Mouse (Mus musculus) hindbrain, embryonic 13.5 days (tissue): ENCODE results near the gene Col19a1. TPM values are rescaled to one million over a fixed set of nuclear protein-coding genes. Genes with fewer than 3 reads are reported as not detected.
"Not testable (repeated sequence)": the region's sequence is repeated elsewhere in the genome, so short reads cannot be mapped to it uniquely, and the experiment has no call there.

ENCODE experiments used
- ATAC-seq: fragments of 200-750 bp; cut with Nextera tagmentation; 2 replicates; pipeline ENCODE4 v1.8.0; 2017; ENCODE audit warnings: moderate TSS enrichment; ENCODE audit not compliant: low FRiP score
- H3K27ac ChIP-seq: fragments of 300-500 bp; sonication (generic); 2 replicates; pipeline ENCODE4 v1.5.1; 2015; ENCODE audit warnings: inconsistent platforms, mild to moderate bottlenecking, moderate library complexity
- H3K27me3 ChIP-seq: fragments of 300-500 bp; sonication (generic); 2 replicates; pipeline ENCODE4 v1.6.1; 2015; ENCODE audit warnings: mild to moderate bottlenecking, inconsistent platforms
- H3K36me3 ChIP-seq: fragments of 300-500 bp; sonication (generic); 2 replicates; pipeline ENCODE4 v1.6.1; 2015; ENCODE audit warnings: mild to moderate bottlenecking, inconsistent platforms
- H3K4me1 ChIP-seq: fragments of 300-500 bp; sonication (generic); replicated peaks from 2 replicates; pipeline ENCODE4 v1.6.1; 2015; ENCODE audit warnings: inconsistent platforms
- H3K4me2 ChIP-seq: fragments of 300-500 bp; sonication (generic); 2 replicates; pipeline ENCODE4 v1.6.1; 2015; ENCODE audit warnings: inconsistent platforms, mild to moderate bottlenecking, moderate library complexity
- H3K4me3 ChIP-seq: fragments of 300-500 bp; sonication (generic); 2 replicates; pipeline ENCODE4 v1.5.1; 2015; ENCODE audit warnings: mild to moderate bottlenecking, inconsistent platforms
- H3K9ac ChIP-seq: fragments of 300-500 bp; sonication (generic); 2 replicates; pipeline ENCODE4 v1.6.1; 2015; ENCODE audit warnings: mild to moderate bottlenecking, inconsistent platforms
- H3K9me3 ChIP-seq: fragments of 300-500 bp; sonication (generic); 2 replicates; pipeline ENCODE4 v1.6.1; 2016; ENCODE audit warnings: inconsistent platforms
- WGBS: fragments of 180-500 bp; shearing (Covaris S2); methylation state at CpG from one replicate; pipeline ENCODE4 v1.1.7; 2015; 5-methylcytosine and 5-hydroxymethylcytosine counted together
- polyA plus RNA-seq: library from polyadenylated mRNA; unstranded; fragments of >200 nt; fragmentation: Nextera tagmentation; extraction: Ambion mirVana; gene quantifications from 2 replicates; pipeline ENCODE4 v1.2.1, GENCODE M21; 2015

Col19a1 gene
- polyA plus RNA-seq = 1.2 and 1.4 TPM in 2 replicates

DNA sequence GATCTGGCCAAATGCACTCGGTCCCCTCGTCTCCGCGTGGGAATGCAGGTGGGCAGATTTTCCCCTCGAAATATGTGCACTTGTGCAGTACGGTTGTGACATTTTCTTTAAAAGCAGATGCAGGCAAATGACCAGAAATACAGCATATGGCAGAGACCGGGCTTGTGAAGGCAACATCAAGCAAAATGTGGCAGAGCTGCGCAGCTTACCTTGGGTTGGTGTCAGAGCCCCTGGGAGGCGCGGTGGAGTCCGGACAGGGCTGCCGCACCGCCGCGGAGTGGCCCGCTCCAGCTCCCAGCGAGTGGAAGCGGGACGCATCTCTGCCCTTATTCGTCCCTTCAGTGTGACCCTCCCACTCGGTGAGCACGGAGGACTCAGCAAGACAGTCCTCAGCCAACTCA is at the start of gene Col19a1:
Gene Col19a1 (minus strand): TSS at position 332 of the 401 bp plus-strand sequence.
- no peak within 1 kb of the TSS for H3K27ac ChIP-seq
- peaks cover 53% of the 10 kb centered on the region for H3K27me3 ChIP-seq
- 1% methylated on average over 22 of the region's 22 CpGs for WGBS
- no peaks in the 10 kb centered on the region for H3K36me3 ChIP-seq
- peak within 1 kb of the TSS; percentile 76 for H3K9ac ChIP-seq
- ATAC-seq = peak; percentile 74
- H3K4me1 ChIP-seq = peaks cover 17% of the 10 kb centered on the region
- no peaks in the 10 kb centered on the region for H3K9me3 ChIP-seq
- H3K4me3 ChIP-seq = peak within 1 kb of the TSS; percentile 63
- peak within 1 kb of the TSS; percentile 99 for H3K4me2 ChIP-seq

DNA sequence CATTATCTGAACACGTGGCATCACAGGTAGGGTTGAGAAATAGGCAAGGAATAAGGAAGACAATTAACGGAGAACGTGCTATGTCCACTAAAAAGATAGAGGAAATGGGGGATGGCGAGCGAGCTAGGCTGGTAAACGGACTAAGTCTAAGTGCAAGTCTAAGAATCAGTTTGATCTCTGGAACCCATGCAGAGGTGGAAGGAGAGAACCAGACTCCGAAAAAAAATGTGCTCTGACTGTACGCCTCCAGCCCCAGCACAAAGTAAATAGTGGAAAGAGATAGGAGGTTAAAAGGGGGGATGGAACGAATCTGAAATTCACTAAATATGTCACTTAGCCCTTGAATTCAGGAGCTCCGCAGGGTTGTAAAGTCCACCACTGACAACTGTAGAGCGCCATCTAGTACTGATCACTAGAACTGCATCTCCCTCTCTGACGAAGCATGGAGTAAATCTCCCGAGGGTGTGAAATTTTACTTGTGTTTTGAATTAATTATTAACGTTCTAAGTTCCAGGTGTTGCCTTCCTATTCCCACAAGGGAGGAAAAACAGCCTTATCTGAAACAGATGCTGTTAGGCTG is 46.4 kb upstream of the Col19a1 start:
- Histone ChIP-seq H3K27me3 (no peaks in the 10 kb centered on the region), H3K4me3 (no peak overlapping the region), H3K4me2 (no peak overlapping the region), H3K9me3 (no peaks in the 10 kb centered on the region), H3K27ac (no peak overlapping the region), H3K9ac (no peak overlapping the region), H3K4me1 (no peaks in the 10 kb centered on the region), H3K36me3 (no peaks in the 10 kb centered on the region)
- no peak for ATAC-seq
- 43% methylated on average over 14 of the region's 14 CpGs for WGBS

DNA sequence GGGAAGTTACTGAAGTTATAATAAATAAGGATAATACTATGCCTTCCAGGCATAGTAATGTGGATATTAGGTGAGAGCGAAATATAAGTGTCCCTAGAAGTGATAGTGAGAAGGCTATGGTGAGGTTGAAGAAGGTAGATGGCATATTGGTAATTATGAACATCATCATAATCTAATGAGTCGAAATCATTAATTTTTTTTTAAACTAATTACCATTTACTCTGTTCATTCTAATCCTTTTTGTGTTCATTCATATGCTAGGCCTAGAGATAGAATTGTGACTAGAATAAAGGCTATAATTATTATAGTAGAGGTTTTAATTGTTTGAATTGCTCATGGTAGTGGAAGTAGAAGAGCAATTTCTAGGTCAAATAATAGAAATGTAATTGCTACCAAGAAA is 25.3 kb upstream of the Col19a1 start:
- under 1% methylated on average over 1 of the region's 2 CpGs for WGBS
- not testable (repeated sequence) for H3K4me3 ChIP-seq, H3K9me3 ChIP-seq, H3K27ac ChIP-seq, H3K36me3 ChIP-seq, H3K4me2 ChIP-seq, H3K9ac ChIP-seq, ATAC-seq, H3K27me3 ChIP-seq, H3K4me1 ChIP-seq

DNA sequence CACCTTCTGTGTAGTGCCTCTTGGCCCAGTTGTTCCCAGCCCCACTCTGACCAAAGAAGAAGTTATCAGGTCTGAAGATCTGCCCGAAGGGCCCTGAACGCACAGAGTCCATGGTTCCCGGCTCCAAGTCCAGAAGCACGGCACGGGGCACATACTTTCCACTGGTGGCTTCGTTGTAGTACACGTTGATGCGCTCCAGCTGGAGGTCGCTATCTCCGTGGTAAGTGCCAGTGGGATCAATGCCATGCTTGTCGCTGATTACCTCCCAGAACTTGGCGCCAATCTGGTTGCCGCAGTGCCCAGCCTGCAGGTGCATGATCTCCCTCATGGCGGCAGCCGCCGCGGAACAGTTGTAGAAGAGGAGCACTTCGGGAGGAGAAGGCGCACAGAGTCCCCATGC is 7.8 kb upstream of the Col19a1 start:
- Histone ChIP-seq H3K9me3 (no peaks in the 10 kb centered on the region; the same call in 1 of the 2 replicates), H3K4me1 (no peaks in the 10 kb centered on the region), H3K36me3 (no peaks in the 10 kb centered on the region), H3K27ac (no peak overlapping the region), H3K4me3 (no peak overlapping the region), H3K27me3 (no peaks in the 10 kb centered on the region), H3K9ac (no peak overlapping the region), H3K4me2 (no peak overlapping the region)
- WGBS = 96% methylated on average over 19 of the region's 19 CpGs
- no peak for ATAC-seq

DNA sequence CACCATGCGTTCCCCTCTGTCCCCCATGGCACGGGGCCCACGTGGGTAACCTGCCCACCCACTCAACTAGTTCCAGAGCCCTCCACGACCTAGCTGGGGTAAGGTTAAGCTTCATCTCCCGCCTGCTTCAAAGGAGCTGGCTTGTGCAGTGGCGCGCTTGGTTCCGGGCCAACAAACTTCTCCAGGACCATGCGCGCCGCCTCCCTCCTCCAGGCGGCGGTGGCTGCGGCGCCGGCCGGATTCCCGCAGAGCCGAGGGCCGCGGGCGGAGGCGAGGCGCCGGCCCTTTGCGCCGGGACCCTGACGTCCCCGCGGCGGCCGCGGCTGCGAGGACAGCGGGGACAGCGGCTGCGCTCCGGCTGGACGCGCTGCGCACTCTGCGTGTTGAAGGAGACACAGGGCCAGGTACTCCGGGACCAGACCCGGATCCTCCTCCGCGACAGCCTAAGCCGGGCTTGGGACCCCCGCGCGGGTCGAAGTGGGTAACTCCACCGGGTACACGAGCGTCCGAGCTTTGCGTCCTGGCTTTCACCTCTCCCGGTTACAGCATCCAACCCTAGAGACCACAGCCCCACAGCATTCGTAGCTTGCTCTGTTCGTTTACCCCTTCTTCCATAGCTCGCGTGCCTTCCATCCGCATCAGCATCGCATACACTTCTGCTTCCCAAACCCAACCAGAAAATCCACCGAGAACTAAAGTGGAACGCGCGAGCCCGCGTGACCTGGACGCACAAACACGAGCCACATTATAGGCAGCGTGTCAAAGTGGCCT is 717 bp downstream of the Col19a1 start:
- peak overlapping the region; percentile 99 for H3K4me2 ChIP-seq
- no peaks in the 10 kb centered on the region for H3K9me3 ChIP-seq
- H3K4me3 ChIP-seq = peak overlapping the region; percentile 63
- H3K9ac ChIP-seq = peak overlapping the region; percentile 76
- under 1% methylated on average over 54 of the region's 72 CpGs for WGBS
- no peak overlapping the region for H3K27ac ChIP-seq
- no peaks in the 10 kb centered on the region for H3K36me3 ChIP-seq
- peak; percentile 84 for ATAC-seq
- peaks cover 17% of the 10 kb centered on the region for H3K4me1 ChIP-seq
- peaks cover 53% of the 10 kb centered on the region for H3K27me3 ChIP-seq

DNA sequence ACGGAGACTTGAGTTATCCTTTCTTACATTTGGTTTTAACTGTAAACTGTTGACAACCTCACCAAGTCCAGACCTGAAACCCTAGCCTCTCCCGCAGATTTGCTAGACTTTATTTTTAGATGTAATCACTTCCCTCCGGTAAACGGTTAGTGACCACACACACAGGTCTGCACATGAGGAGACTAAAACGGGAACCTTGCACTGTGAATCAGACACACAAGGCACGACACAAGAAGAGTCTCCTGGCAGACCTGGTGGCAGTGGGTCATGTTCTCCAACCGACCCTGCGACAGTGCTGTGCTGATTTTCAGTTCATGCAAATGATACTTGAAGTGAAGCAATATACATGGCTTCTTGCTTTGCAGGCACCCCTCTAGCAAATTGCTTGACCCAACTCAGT is 14.7 kb downstream of the Col19a1 start:
- ATAC-seq = no peak
- H3K4me1 ChIP-seq = no peaks in the 10 kb centered on the region
- H3K36me3 ChIP-seq = no peaks in the 10 kb centered on the region
- no peak overlapping the region for H3K4me2 ChIP-seq
- no peak overlapping the region for H3K4me3 ChIP-seq
- no peak overlapping the region for H3K9ac ChIP-seq
- no peaks in the 10 kb centered on the region for H3K27me3 ChIP-seq
- 93% methylated on average over 8 of the region's 8 CpGs for WGBS
- no peak overlapping the region for H3K27ac ChIP-seq
- no peaks in the 10 kb centered on the region for H3K9me3 ChIP-seq

DNA sequence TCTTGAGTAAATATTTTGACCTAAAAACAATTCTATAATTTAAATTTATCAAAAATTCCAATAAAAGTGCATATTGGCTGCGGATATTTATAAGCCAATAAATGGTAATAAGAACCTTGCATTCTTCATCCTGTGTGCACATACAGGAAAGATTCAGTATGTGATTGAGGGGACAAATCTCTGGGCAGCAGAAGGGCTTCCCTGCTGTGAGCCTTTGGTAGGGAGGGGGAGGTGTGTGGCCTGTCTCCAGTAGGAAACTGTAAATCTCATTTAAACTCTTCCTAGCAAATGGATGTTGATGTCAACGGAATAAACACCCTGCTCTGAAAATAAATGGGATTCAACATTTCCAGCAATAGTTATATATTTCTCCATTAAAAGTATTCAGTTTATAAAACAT is 23.2 kb downstream of the Col19a1 start:
- WGBS = 45% methylated on average over 2 of the region's 2 CpGs
- H3K9ac ChIP-seq = no peak overlapping the region

GRCm38 (mm10) chr1:24558005-24558404 is 29.3 kb downstream of the Col19a1 start:
- no peak overlapping the region for H3K4me2 ChIP-seq

More for the DNA sequence above, 23.2 kb downstream of the Col19a1 start:
- H3K4me1 ChIP-seq = peaks cover 3% of the 10 kb centered on the region; the same call in 1 of the 2 replicates
- no peak overlapping the region for H3K4me2 ChIP-seq
- H3K9me3 ChIP-seq = no peaks in the 10 kb centered on the region
- H3K27ac ChIP-seq = no peak overlapping the region
- no peaks in the 10 kb centered on the region for H3K36me3 ChIP-seq
- no peak overlapping the region for H3K4me3 ChIP-seq
- no peaks in the 10 kb centered on the region for H3K27me3 ChIP-seq
- ATAC-seq = no peak

DNA sequence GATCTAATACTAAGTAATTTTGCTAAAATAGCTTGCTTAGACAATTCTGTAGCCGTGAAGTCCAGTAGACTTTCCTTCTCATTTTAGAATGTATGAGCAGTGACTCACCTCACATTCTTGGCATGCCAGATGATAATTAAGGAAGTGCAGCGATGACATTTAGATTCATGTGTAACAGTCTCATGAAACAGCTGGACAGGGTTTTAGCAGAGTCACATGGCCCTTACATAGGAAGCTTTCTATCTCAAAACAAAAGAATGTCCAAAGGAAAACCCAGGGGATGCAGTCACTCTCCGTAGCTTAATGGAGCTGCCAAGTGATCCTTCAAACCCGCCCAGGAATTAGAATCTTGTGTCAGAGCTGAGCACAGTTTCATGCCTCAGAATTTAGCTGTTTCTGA is 33.8 kb downstream of the Col19a1 start:
- Histone ChIP-seq H3K9ac (no peak overlapping the region), H3K9me3 (no peaks in the 10 kb centered on the region), H3K27me3 (no peaks in the 10 kb centered on the region), H3K27ac (no peak overlapping the region), H3K4me3 (no peak overlapping the region), H3K4me1 (no peaks in the 10 kb centered on the region), H3K4me2 (no peak overlapping the region), H3K36me3 (no peaks in the 10 kb centered on the region)
- ATAC-seq = no peak
- 43% methylated on average over 4 of the region's 4 CpGs for WGBS

More at GRCm38 (mm10) chr1:24558005-24558404, 29.3 kb downstream of the Col19a1 start:
- Histone ChIP-seq H3K9me3 (no peaks in the 10 kb centered on the region), H3K27me3 (no peaks in the 10 kb centered on the region), H3K27ac (no peak overlapping the region), H3K4me1 (no peaks in the 10 kb centered on the region), H3K36me3 (no peaks in the 10 kb centered on the region), H3K4me3 (no peak overlapping the region), H3K9ac (no peak overlapping the region)
- WGBS = 73% methylated on average over 10 of the region's 10 CpGs
- no peak for ATAC-seq

GRCm38 (mm10) chr1:24550560-24551280 is 36.6 kb downstream of the Col19a1 start:
- Histone ChIP-seq H3K4me3 (no peak overlapping the region), H3K9me3 (no peaks in the 10 kb centered on the region), H3K27ac (no peak overlapping the region), H3K4me1 (no peaks in the 10 kb centered on the region), H3K36me3 (no peaks in the 10 kb centered on the region), H3K27me3 (no peaks in the 10 kb centered on the region), H3K4me2 (no peak overlapping the region), H3K9ac (no peak overlapping the region)
- no peak for ATAC-seq
- WGBS = 78% methylated on average over 18 of the region's 18 CpGs

DNA sequence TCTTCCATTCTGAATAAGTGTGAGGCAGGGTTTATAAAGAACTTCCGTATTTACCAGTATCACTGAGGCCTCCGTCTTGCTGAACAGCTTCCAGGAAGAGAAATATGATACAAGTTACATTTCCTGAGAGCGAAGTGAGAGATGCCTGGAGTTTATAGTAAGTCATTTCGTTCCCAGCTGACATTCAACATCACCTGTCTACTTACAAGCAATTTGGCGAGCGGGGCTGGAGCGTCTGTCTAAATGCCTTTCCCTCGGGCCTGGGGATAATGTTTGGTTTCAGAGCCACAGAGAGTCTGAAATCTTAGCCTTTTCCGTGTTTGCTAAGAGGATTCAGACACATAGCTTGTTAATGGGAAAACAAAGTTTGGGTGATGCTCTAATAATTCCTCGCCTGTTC is 37.2 kb downstream of the Col19a1 start:
- H3K9ac ChIP-seq = no peak overlapping the region
- H3K27me3 ChIP-seq = no peaks in the 10 kb centered on the region
- no peaks in the 10 kb centered on the region for H3K36me3 ChIP-seq
- H3K4me1 ChIP-seq = no peaks in the 10 kb centered on the region
- 75% methylated on average over 10 of the region's 10 CpGs for WGBS
- no peaks in the 10 kb centered on the region for H3K9me3 ChIP-seq
- no peak for ATAC-seq
- no peak overlapping the region for H3K4me3 ChIP-seq
- H3K27ac ChIP-seq = no peak overlapping the region
- no peak overlapping the region for H3K4me2 ChIP-seq

DNA sequence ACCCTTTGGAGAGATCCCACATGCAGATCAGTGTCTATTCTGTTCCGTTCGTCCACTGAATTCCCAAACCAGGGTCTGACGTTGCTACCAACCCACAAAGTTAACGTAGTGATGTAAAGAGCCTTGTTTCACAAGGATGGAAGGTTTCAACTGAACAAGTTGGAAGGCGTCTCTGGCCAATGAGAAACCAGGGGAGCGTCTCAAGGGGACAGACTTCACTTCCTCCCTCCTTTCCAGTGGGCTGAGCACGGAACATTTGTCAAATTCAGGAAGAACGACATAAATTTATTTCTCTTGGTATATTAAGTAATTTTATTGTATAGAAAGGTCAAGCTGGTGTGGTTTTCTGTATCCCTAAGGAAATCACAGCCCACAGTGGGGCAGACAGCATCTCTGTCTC is 38.2 kb downstream of the Col19a1 start:
- Histone ChIP-seq H3K9me3 (no peaks in the 10 kb centered on the region), H3K27ac (no peak overlapping the region), H3K36me3 (no peaks in the 10 kb centered on the region), H3K4me3 (no peak overlapping the region), H3K9ac (no peak overlapping the region), H3K4me1 (no peaks in the 10 kb centered on the region), H3K4me2 (no peak overlapping the region), H3K27me3 (no peaks in the 10 kb centered on the region)
- no peak for ATAC-seq
- WGBS = 82% methylated on average over 8 of the region's 8 CpGs
